Mouse (Mus musculus): ENCODE measurements around the gene Mfap2. TPM values are rescaled to one million over a fixed set of nuclear protein-coding genes. Genes with fewer than 3 reads are reported as not detected.

Gene Mfap2
- total and polyA plus RNA-seq, 2 experiments from 2014 or later: 42.3 to 99.5 TPM

DNA sequence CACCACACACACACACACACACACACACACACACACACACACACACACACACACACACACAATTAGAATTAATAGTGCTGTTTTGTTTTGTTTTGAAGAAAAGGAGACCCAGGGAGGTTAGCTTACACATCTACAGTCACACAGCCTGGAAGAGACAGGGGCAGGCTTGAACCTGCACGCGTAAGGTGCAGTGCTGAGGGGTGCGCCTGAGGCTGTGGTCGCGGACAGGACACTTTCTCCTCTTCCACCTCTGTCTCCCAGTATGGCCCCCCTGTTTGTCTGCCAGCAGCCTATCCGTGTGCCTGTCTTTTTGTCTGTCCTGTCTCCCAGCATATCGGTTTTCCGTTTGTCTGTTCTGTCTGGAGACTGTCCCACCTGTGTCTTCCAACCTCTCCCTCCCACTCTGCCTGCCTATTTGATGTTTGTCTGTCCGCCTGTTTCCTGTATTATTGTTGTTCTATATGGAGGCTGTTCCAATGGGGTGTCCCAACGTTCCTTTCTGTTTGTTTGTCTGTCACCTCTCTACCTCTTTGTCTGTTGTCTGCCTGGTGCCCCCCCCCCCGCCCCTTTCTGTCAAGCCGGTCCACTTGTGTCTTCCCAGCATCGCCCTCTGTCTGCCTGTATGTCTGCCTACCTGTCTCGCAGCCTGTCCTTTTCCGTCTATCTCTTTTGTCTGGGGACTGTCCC is 24.1 kb upstream of the Mfap2 start:
- no peak for TF ChIP-seq CTCF (IDR thresholded peaks at IDR 0.05; ENCODE audit: low read depth)
- DNase-seq (ENCODE audit: low spot score) (no peak), ATAC-seq (peak; percentile 24)
- Histone ChIP-seq H3K4me3 (ENCODE audit: low read length) (peak overlapping the region; percentile 89), H3K4me2 (ENCODE audit: low read depth, low read length) (peak overlapping the region; percentile 78), H3K27ac (peak overlapping the region; percentile 83), H3K9ac (replicated peaks; ENCODE audit: low read length) (peak overlapping the region; percentile 96), H3K4me1 (ENCODE audit: insufficient read depth, low read length) (peaks cover 14% of the 10 kb centered on the region; the same call in 1 of the 2 replicates), H3K27me3 (ENCODE audit: insufficient read depth, low read length) (no peaks in the 10 kb centered on the region), H3K9me3 (ENCODE audit: low read length) (no peaks in the 10 kb centered on the region), H3K36me3 (ENCODE audit: insufficient read depth, low read length) (no peaks in the 10 kb centered on the region)
- 23% methylated on average over 15 of the region's 15 CpGs for WGBS

DNA sequence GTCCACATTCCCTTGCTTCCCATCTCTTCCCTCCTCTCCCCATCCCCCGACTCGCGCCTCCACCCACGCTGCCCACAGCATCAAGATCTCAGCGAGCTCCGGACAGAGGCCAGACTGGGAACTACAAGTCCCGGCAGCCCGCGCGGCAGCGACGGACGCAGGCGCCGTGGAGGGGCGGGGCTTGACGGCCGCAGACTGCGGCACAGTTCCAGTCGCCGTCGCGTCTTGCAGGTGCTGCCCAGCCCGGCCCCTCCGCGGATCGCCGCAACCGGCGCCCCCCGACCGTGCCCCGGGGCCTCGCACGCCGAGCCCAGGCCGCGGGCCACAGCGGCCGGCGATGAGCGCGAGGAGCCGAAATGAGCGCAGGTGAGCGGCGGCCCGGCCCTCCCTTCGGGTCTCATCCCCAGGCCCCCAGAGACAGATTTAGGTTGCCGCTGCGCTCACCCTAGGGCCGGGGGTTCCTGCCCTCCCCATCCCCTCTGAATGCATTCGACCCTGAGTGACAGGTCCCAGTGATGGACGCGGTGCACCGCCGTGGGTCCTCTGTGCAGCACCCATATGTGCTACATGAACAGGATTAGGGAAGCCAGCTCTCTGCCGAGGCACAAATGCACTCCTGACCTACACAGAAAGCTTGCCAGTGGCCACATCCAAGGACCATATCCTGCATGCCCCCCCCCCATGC is 23.4 kb upstream of the Mfap2 start, which contains the start of gene Atp13a2:
Gene Atp13a2, plus strand, starts transcription at position 163 of the 685 bp plus-strand sequence.
- no peaks in the 10 kb centered on the region for H3K27me3 ChIP-seq (ENCODE audit: insufficient read depth, low read length)
- DNase-seq (ENCODE audit: low spot score) (peak; percentile 96), ATAC-seq (peak; percentile 89)
- H3K36me3 ChIP-seq (ENCODE audit: insufficient read depth, low read length): no peaks in the 10 kb centered on the region
- peaks cover 14% of the 10 kb centered on the region; the same call in 1 of the 2 replicates for H3K4me1 ChIP-seq (ENCODE audit: insufficient read depth, low read length)
- H3K9ac ChIP-seq (replicated peaks; ENCODE audit: low read length): peak within 1 kb of the TSS; percentile 96
- H3K9me3 ChIP-seq (ENCODE audit: low read length): no peaks in the 10 kb centered on the region
- H3K4me2 ChIP-seq (ENCODE audit: low read depth, low read length): peak within 1 kb of the TSS; percentile 78
- peak within 1 kb of the TSS; percentile 89 for H3K4me3 ChIP-seq (ENCODE audit: low read length)
- TF ChIP-seq CTCF (IDR thresholded peaks at IDR 0.05; ENCODE audit: low read depth): peak; percentile 59
- H3K27ac ChIP-seq: peak within 1 kb of the TSS; percentile 83
- under 1% methylated on average over 55 of the region's 58 CpGs for WGBS

DNA sequence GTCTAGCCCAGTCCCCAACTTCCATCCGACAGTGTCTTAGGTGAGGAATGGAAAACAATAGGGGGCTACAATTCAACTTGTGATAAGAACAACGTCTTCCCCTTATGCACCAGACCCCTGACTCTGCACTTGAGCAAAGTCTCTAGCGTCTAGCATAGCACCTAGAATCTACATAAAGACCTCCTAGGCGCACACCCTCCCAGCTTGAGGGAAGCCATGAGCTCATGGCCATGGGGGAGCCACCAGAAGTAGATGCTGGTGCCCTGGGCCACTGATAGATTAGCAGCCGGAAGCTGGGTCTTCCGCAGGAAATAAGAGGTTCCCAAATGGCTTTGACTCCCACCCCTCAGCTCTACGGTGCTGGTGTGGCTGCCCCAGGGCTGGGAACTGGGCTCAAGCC is 22.7 kb upstream of the Mfap2 start:
- peak overlapping the region; percentile 83; the same call in 1 of the 2 replicates for H3K27ac ChIP-seq
- ATAC-seq (0 out of 2 replicates have a peak, but pooled peaks have one; percentile 1), DNase-seq (ENCODE audit: low spot score) (no peak)
- H3K4me3 ChIP-seq (ENCODE audit: low read length): peak overlapping the region; percentile 89
- no peaks in the 10 kb centered on the region for H3K9me3 ChIP-seq (ENCODE audit: low read length)
- peak overlapping the region; percentile 96 for H3K9ac ChIP-seq (replicated peaks; ENCODE audit: low read length)
- H3K36me3 ChIP-seq (ENCODE audit: insufficient read depth, low read length): no peaks in the 10 kb centered on the region
- peak overlapping the region; percentile 78 for H3K4me2 ChIP-seq (ENCODE audit: low read depth, low read length)
- no peak for TF ChIP-seq CTCF (IDR thresholded peaks at IDR 0.05; ENCODE audit: low read depth)
- H3K4me1 ChIP-seq (ENCODE audit: insufficient read depth, low read length): peaks cover 14% of the 10 kb centered on the region; the same call in 1 of the 2 replicates
- no peaks in the 10 kb centered on the region for H3K27me3 ChIP-seq (ENCODE audit: insufficient read depth, low read length)
- 21% methylated on average over 7 of the region's 7 CpGs for WGBS

- H3K4me2 ChIP-seq (ENCODE audit: low read depth, low read length): peak overlapping the region; percentile 78
- peak overlapping the region; percentile 4; the same call in 1 of the 2 replicates for H3K9ac ChIP-seq (replicated peaks; ENCODE audit: low read length)
- no peak for TF ChIP-seq CTCF (IDR thresholded peaks at IDR 0.05; ENCODE audit: low read depth)
- 59% methylated on average over 7 of the region's 7 CpGs for WGBS
- no peak overlapping the region for H3K27ac ChIP-seq
- ATAC-seq (no peak), DNase-seq (ENCODE audit: low spot score) (no peak)
- 0 out of 2 replicates have a peak, but pooled peaks cover 5% of the 10 kb centered on the region for H3K36me3 ChIP-seq (ENCODE audit: insufficient read depth, low read length)
- no peaks in the 10 kb centered on the region for H3K9me3 ChIP-seq (ENCODE audit: low read length)
- no peak overlapping the region for H3K4me3 ChIP-seq (ENCODE audit: low read length)
- H3K4me1 ChIP-seq (ENCODE audit: insufficient read depth, low read length): peaks cover 14% of the 10 kb centered on the region; the same call in 1 of the 2 replicates
- H3K27me3 ChIP-seq (ENCODE audit: insufficient read depth, low read length): no peaks in the 10 kb centered on the region
Measured at GRCm38 (mm10) chr4:140988706-140989290, 21.4 kb upstream of the Mfap2 start.

- DNase-seq (ENCODE audit: low spot score): no peak
- no peaks in the 10 kb centered on the region for H3K9me3 ChIP-seq (ENCODE audit: low read length)
- H3K4me2 ChIP-seq (ENCODE audit: low read depth, low read length): no peak overlapping the region
- H3K4me3 ChIP-seq (ENCODE audit: low read length): no peak overlapping the region
- ATAC-seq: no peak
- TF ChIP-seq CTCF (IDR thresholded peaks at IDR 0.05; ENCODE audit: low read depth): no peak
- WGBS: 88% methylated on average over 14 of the region's 14 CpGs
- H3K9ac ChIP-seq (replicated peaks; ENCODE audit: low read length): peak overlapping the region; percentile 9; the same call in 1 of the 2 replicates
- no peaks in the 10 kb centered on the region for H3K27me3 ChIP-seq (ENCODE audit: insufficient read depth, low read length)
- H3K4me1 ChIP-seq (ENCODE audit: insufficient read depth, low read length): peaks cover 14% of the 10 kb centered on the region; the same call in 1 of the 2 replicates
- H3K36me3 ChIP-seq (ENCODE audit: insufficient read depth, low read length): 0 out of 2 replicates have a peak, but pooled peaks cover 12% of the 10 kb centered on the region
- H3K27ac ChIP-seq: no peak overlapping the region
Measured at GRCm38 (mm10) chr4:140989447-140989846, 20.8 kb upstream of the Mfap2 start.

GRCm38 (mm10) chr4:140992215-140992614 is 18.0 kb upstream of the Mfap2 start:
- ATAC-seq: no peak
- Histone ChIP-seq H3K9me3 (ENCODE audit: low read length) (no peaks in the 10 kb centered on the region), H3K27ac (no peak overlapping the region), H3K36me3 (ENCODE audit: insufficient read depth, low read length) (peaks cover 38% of the 10 kb centered on the region), H3K4me3 (ENCODE audit: low read length) (no peak overlapping the region), H3K4me2 (ENCODE audit: low read depth, low read length) (no peak overlapping the region), H3K27me3 (ENCODE audit: insufficient read depth, low read length) (no peaks in the 10 kb centered on the region), H3K9ac (replicated peaks; ENCODE audit: low read length) (no peak overlapping the region), H3K4me1 (ENCODE audit: insufficient read depth, low read length) (peaks cover 14% of the 10 kb centered on the region; the same call in 1 of the 2 replicates)
- 77% methylated on average over 20 of the region's 20 CpGs for WGBS
- no peak for TF ChIP-seq CTCF (IDR thresholded peaks at IDR 0.05; ENCODE audit: low read depth)
- no peak for DNase-seq (ENCODE audit: low spot score)

Data from hindbrain, postnatal 0 days (tissue).